Mouse (Mus musculus): ENCODE results near the gene Gm20716. TPM values are rescaled to one million over a fixed set of nuclear protein-coding genes. Genes with fewer than 3 reads are reported as not detected.

The Gm20716 gene
- polyA plus RNA-seq, 1 experiment from 2014 or later = 16.7 TPM

GRCm38 (mm10) chr2:168155666-168156065, 74.5 kb downstream of the Gm20716 start:
- no peak overlapping the region for H3K9ac ChIP-seq (replicated peaks; ENCODE audit: low read length)
- 79% methylated on average over 7 of the region's 7 CpGs for WGBS
- ATAC-seq (ENCODE audit: low FRiP score, low TSS enrichment) = no peak
- no peaks in the 10 kb centered on the region for H3K9me3 ChIP-seq (ENCODE audit: low read length)
- H3K27ac ChIP-seq (ENCODE audit: low read length) = peak overlapping the region; percentile 10; the same call in 1 of the 2 replicates
- no peaks in the 10 kb centered on the region for H3K36me3 ChIP-seq (ENCODE audit: insufficient read depth, low read length)
- no peak overlapping the region for H3K4me3 ChIP-seq (ENCODE audit: low read length)
- H3K4me2 ChIP-seq (replicated peaks; ENCODE audit: low read depth, low read length) = no peak overlapping the region
- no peaks in the 10 kb centered on the region for H3K27me3 ChIP-seq (ENCODE audit: insufficient read depth, low read length)
- H3K4me1 ChIP-seq (ENCODE audit: insufficient read depth, low read length) = peaks cover 50% of the 10 kb centered on the region

GRCm38 (mm10) chr2:168154090-168154881, 75.9 kb downstream of the Gm20716 start:
- H3K27ac ChIP-seq (ENCODE audit: low read length) = peak overlapping the region; percentile 92
- H3K9me3 ChIP-seq (ENCODE audit: low read length) = no peaks in the 10 kb centered on the region
- peak overlapping the region; percentile 47 for H3K4me2 ChIP-seq (replicated peaks; ENCODE audit: low read depth, low read length)
- H3K4me3 ChIP-seq (ENCODE audit: low read length) = 0 out of 2 replicates have a peak overlapping the region, but pooled peaks have one; percentile 17
- peak overlapping the region; percentile 58 for H3K9ac ChIP-seq (replicated peaks; ENCODE audit: low read length)
- H3K4me1 ChIP-seq (ENCODE audit: insufficient read depth, low read length) = peaks cover 36% of the 10 kb centered on the region
- 15% methylated on average over 14 of the region's 14 CpGs for WGBS
- ATAC-seq (ENCODE audit: low FRiP score, low TSS enrichment) = peak; percentile 91
- no peaks in the 10 kb centered on the region for H3K36me3 ChIP-seq (ENCODE audit: insufficient read depth, low read length)
- no peaks in the 10 kb centered on the region for H3K27me3 ChIP-seq (ENCODE audit: insufficient read depth, low read length)

DNA sequence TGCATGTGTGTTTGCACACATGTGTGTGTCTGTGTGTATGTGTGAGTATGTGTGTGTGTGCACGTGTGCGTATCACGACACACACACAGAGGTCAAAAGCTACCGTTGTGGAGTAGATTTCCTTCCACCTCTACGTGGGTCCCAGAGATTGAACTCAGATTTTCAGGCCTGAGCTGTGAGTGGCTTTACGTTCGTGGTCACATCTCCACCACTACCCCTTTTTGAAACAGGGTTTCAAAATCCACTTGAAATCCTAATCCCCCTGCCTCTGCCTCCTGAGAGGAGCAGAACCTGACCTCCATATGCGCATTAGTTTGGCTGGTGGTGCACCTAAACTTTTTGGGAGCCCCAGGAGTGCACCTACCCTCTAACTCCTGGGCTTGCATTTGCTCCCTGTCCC, 80.9 kb downstream of the Gm20716 start:
- Histone ChIP-seq H3K9me3 (ENCODE audit: low read length) (no peaks in the 10 kb centered on the region), H3K27me3 (ENCODE audit: insufficient read depth, low read length) (no peaks in the 10 kb centered on the region), H3K4me2 (replicated peaks; ENCODE audit: low read depth, low read length) (no peak overlapping the region), H3K27ac (ENCODE audit: low read length) (no peak overlapping the region), H3K36me3 (ENCODE audit: insufficient read depth, low read length) (no peaks in the 10 kb centered on the region), H3K9ac (replicated peaks; ENCODE audit: low read length) (no peak overlapping the region), H3K4me3 (ENCODE audit: low read length) (no peak overlapping the region), H3K4me1 (ENCODE audit: insufficient read depth, low read length) (peaks cover 12% of the 10 kb centered on the region)
- 91% methylated on average over 8 of the region's 8 CpGs for WGBS
- ATAC-seq (ENCODE audit: low FRiP score, low TSS enrichment) = no peak

DNA sequence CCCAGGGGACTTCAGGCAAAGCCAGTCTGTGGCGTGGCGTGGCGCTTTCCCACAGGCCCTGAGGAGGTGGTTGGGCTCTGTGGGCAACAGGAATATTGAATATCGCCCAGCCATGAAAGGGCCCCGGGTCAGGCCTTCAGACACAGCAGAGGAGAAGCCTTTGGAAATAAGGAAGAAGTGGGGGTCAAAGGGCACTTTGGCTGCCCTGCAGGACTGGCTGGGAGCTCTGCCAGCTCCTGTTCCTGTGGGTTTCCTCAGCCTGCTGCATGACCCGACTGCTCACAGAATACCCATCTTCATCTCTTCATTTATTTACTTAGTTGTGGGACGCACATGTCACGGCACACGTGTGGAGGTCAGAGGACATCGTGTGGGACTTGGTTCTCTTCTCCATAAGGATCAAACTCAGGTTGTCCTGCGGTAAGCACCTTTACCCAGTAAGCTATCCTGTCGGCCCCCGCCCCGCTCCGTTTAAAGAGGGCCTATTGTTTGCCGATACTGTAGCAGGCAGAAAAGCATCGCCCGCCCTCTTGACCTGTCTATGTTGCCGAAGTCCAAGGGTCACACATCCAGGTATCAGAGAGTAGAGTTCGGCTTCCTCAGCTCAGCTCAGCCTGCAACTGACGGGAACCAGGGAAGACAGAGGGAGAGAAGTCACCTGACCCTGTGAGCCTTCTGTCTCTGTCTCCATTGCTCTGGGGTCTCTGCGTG, 82.3 kb downstream of the Gm20716 start:
- no peak; the same call in 1 of the 2 replicates for ATAC-seq (ENCODE audit: low FRiP score, low TSS enrichment)
- H3K4me2 ChIP-seq (replicated peaks; ENCODE audit: low read depth, low read length) = no peak overlapping the region
- H3K9ac ChIP-seq (replicated peaks; ENCODE audit: low read length) = no peak overlapping the region
- no peaks in the 10 kb centered on the region for H3K27me3 ChIP-seq (ENCODE audit: insufficient read depth, low read length)
- WGBS = 67% methylated on average over 22 of the region's 22 CpGs
- H3K4me1 ChIP-seq (ENCODE audit: insufficient read depth, low read length) = peaks cover 6% of the 10 kb centered on the region
- no peaks in the 10 kb centered on the region for H3K9me3 ChIP-seq (ENCODE audit: low read length)
- H3K36me3 ChIP-seq (ENCODE audit: insufficient read depth, low read length) = no peaks in the 10 kb centered on the region
- no peak overlapping the region for H3K4me3 ChIP-seq (ENCODE audit: low read length)
- H3K27ac ChIP-seq (ENCODE audit: low read length) = no peak overlapping the region

GRCm38 (mm10) chr2:168145437-168145836, 84.7 kb downstream of the Gm20716 start:
- no peak for ATAC-seq (ENCODE audit: low FRiP score, low TSS enrichment)
- WGBS = 48% methylated on average over 2 of the region's 2 CpGs
- no peak overlapping the region for H3K4me3 ChIP-seq (ENCODE audit: low read length)
- no peaks in the 10 kb centered on the region for H3K9me3 ChIP-seq (ENCODE audit: low read length)
- H3K4me1 ChIP-seq (ENCODE audit: insufficient read depth, low read length) = peaks cover 6% of the 10 kb centered on the region
- H3K27ac ChIP-seq (ENCODE audit: low read length) = no peak overlapping the region
- H3K9ac ChIP-seq (replicated peaks; ENCODE audit: low read length) = no peak overlapping the region
- H3K36me3 ChIP-seq (ENCODE audit: insufficient read depth, low read length) = no peaks in the 10 kb centered on the region
- no peak overlapping the region for H3K4me2 ChIP-seq (replicated peaks; ENCODE audit: low read depth, low read length)
- no peaks in the 10 kb centered on the region for H3K27me3 ChIP-seq (ENCODE audit: insufficient read depth, low read length)

GRCm38 (mm10) chr2:168143794-168144193, 86.4 kb downstream of the Gm20716 start:
- 52% methylated on average over 5 of the region's 5 CpGs for WGBS

DNA sequence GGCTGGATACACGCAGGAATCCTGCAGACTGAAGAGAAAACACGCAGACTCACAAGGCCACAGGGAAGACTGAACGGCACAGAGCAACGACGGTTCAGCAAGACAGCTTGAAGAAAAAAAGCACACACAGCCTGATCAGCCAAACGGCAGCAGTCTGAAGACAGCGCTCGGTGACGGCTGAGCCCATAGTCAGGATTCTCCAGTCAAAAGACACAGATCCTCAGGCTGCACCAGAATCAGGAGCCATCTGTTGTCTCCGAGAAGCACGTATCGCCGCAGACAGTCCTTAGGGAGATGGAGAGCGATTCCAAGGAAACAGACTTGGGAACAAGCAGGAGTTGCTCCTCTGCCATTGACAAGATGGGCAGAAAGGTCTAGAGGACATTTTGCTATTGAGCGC, 93.0 kb downstream of the Gm20716 start:
- no peaks in the 10 kb centered on the region for H3K9me3 ChIP-seq (ENCODE audit: low read length)
- H3K4me3 ChIP-seq (ENCODE audit: low read length) = no peak overlapping the region
- H3K36me3 ChIP-seq (ENCODE audit: insufficient read depth, low read length) = no peaks in the 10 kb centered on the region
- no peak overlapping the region for H3K9ac ChIP-seq (replicated peaks; ENCODE audit: low read length)
- ATAC-seq (ENCODE audit: low FRiP score, low TSS enrichment) = no peak
- no peaks in the 10 kb centered on the region for H3K27me3 ChIP-seq (ENCODE audit: insufficient read depth, low read length)
- H3K27ac ChIP-seq (ENCODE audit: low read length) = no peak overlapping the region
- no peak overlapping the region for H3K4me2 ChIP-seq (replicated peaks; ENCODE audit: low read depth, low read length)
- 77% methylated on average over 15 of the region's 15 CpGs for WGBS
- no peaks in the 10 kb centered on the region for H3K4me1 ChIP-seq (ENCODE audit: insufficient read depth, low read length)

More at GRCm38 (mm10) chr2:168143794-168144193, 86.4 kb downstream of the Gm20716 start:
- H3K36me3 ChIP-seq (ENCODE audit: insufficient read depth, low read length) = no peaks in the 10 kb centered on the region
- no peak overlapping the region for H3K27ac ChIP-seq (ENCODE audit: low read length)
- no peak for ATAC-seq (ENCODE audit: low FRiP score, low TSS enrichment)
- no peak overlapping the region for H3K4me2 ChIP-seq (replicated peaks; ENCODE audit: low read depth, low read length)
- H3K4me1 ChIP-seq (ENCODE audit: insufficient read depth, low read length) = peaks cover 6% of the 10 kb centered on the region
- H3K4me3 ChIP-seq (ENCODE audit: low read length) = no peak overlapping the region
- H3K9ac ChIP-seq (replicated peaks; ENCODE audit: low read length) = no peak overlapping the region
- H3K9me3 ChIP-seq (ENCODE audit: low read length) = no peaks in the 10 kb centered on the region
- H3K27me3 ChIP-seq (ENCODE audit: insufficient read depth, low read length) = no peaks in the 10 kb centered on the region

Small RNA genes within 50 kb of the gene (microRNA-seq; reads per million reads assigned to microRNA genes)
- not detected for gene Gm24561

Other genes starting within 250 kb of the Gm20716 start
- 1.9 and 2.6 TPM in 2 replicates for gene Ripor3, start 219.7 kb downstream of the Gm20716 start, polyA plus RNA-seq (2015; fragmentation: Nextera tagmentation; extraction: Ambion mirVana)
- 20.0 and 23.9 TPM in 2 replicates for gene Pard6b, start 149.4 kb downstream of the Gm20716 start, polyA plus RNA-seq (2015; fragmentation: Nextera tagmentation; extraction: Ambion mirVana)
- gene Adnp, start 23.3 kb downstream of the Gm20716 start, polyA plus RNA-seq (2015; fragmentation: Nextera tagmentation; extraction: Ambion mirVana) = 1.3 and 2.3 TPM in 2 replicates
- 82.2 and 99.4 TPM in 2 replicates for gene Dpm1, start 227 bp upstream of the Gm20716 start, polyA plus RNA-seq (2015; fragmentation: Nextera tagmentation; extraction: Ambion mirVana)
- 6.0 and 6.2 TPM in 2 replicates for gene Mocs3, start 258 bp upstream of the Gm20716 start, polyA plus RNA-seq (2015; fragmentation: Nextera tagmentation; extraction: Ambion mirVana)
- 1.5 and 2.9 TPM in 2 replicates for gene Kcng1, start 51.4 kb upstream of the Gm20716 start, polyA plus RNA-seq (2015; fragmentation: Nextera tagmentation; extraction: Ambion mirVana)

Data from kidney, embryonic 16.5 days (tissue).